Mouse (Mus musculus) 3134 (cell line): ENCODE data around the gene Noa1.

Source experiments
- DNase-seq: peaks from one replicate; pipeline ENCODE4 v3.0.0-alpha.2; 2011; ENCODE audit warnings: low spot score; ENCODE audit not compliant: insufficient read length; ENCODE audit errors: extremely low read depth

The Noa1 gene

GRCm38 (mm10) chr5:77260141-77260540 lies 49.7 kb downstream of the Noa1 start:
- no peak for DNase-seq

- no peak for DNase-seq
These were observed 50.6 kb downstream of the Noa1 start for GRCm38 (mm10) chr5:77259315-77259714.

GRCm38 (mm10) chr5:77257603-77258002 lies 52.3 kb downstream of the Noa1 start:
- no peak for DNase-seq

GRCm38 (mm10) chr5:77254402-77254801 lies 55.5 kb downstream of the Noa1 start:
- no peak for DNase-seq

DNA sequence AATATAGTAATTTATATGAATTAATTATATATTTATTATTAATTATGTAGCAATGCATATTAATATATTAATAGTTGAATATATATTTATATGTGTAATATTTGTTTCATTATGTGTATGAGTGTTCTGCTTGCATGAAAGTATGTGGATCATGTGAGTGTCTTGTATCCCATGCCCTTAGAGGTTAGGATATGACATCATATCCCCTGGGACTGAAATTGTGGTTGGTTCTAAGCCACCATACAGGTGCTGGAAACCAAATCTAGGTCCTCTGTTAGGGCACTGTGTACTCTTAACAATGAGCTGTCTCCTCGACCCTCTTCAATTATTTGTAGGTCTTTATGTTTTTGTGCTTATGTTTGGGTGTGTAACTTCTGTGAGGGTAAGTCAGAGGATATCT lies 56.7 kb downstream of the Noa1 start:
- DNase-seq = no peak

GRCm38 (mm10) chr5:77252115-77252827 lies 57.6 kb downstream of the Noa1 start:
- peak; percentile 70 for DNase-seq

DNA sequence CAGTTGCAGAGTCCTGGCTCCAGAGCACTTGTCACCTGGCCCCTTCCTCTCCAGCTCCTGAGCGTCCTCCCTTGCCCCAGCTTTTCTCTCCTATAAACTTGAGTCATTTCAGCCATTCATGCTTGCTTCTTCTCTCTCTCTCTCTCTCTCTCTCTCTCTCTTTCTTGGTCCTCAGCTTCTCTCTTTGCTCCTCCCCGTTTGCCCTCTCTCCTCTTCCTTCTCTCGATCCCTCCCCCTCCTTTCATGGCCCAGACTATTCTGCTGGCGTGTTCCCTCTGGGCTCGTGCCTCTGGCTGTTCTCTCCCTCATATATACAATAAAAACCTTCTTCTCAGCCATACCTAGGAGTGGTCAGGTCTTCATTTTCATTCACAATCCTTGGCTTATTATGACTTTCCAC lies 58.2 kb downstream of the Noa1 start:
- peak; percentile 59 for DNase-seq

GRCm38 (mm10) chr5:77250083-77250482 lies 59.8 kb downstream of the Noa1 start:
- no peak for DNase-seq

GRCm38 (mm10) chr5:77245787-77246671 lies 63.9 kb downstream of the Noa1 start:
- DNase-seq = no peak

GRCm38 (mm10) chr5:77245463-77245786 lies 64.5 kb downstream of the Noa1 start:
- no peak for DNase-seq

DNA sequence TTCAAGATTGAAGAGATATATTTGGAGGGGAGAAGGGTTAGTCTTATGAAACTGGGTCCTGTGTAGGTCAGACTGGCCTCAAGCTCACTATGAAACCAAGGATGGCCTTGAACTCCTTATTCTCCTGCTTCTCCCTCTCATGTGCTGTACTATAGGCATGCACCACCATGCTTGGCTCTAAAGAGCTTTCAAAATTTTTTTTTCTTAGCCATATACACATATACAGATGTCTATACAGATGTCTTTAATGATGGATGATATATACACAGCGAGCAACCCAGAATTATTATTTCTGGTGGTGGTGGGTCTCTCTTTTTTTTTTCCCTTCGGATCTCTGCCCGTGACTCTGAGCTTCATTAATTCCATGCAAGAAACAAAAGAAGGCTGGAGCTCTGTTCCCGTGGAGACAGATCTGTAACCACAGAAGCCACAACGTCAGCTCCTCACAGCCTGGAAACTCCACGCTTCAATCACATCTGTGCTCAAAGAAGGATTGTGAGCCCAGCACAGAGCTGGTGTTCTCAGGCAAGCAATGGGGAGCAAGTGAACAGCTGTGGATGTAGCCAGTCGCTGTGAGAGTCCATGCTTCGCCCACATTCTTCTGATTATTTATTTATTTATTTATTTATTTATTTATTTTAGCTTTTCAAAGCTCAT lies 65.4 kb downstream of the Noa1 start:
- DNase-seq = no peak
